Mouse (Mus musculus) neural tube, embryonic 12.5 days (tissue): ENCODE measurements around the gene Phf8. TPM values are rescaled to one million over a fixed set of nuclear protein-coding genes. Genes with fewer than 3 reads are reported as not detected.

Experiments
- ATAC-seq: fragments of 200-750 bp; cut with Nextera tagmentation; 2 replicates; pipeline ENCODE4 v1.8.0; 2017; ENCODE audit warnings: low read depth, mild to moderate bottlenecking, moderate TSS enrichment, moderate library complexity; ENCODE audit not compliant: low FRiP score
- H3K27ac ChIP-seq: fragments of 300-500 bp; sonication (generic); 2 replicates; pipeline ENCODE4 v1.5.1; 2016
- H3K27me3 ChIP-seq: fragments of 300-500 bp; sonication (generic); replicated peaks from 2 replicates; pipeline ENCODE4 v1.6.1; 2016; ENCODE audit warnings: mild to moderate bottlenecking
- H3K36me3 ChIP-seq: fragments of 300-500 bp; sonication (generic); 2 replicates; pipeline ENCODE4 v1.6.1; 2016; ENCODE audit warnings: mild to moderate bottlenecking
- H3K4me1 ChIP-seq: fragments of 300-500 bp; sonication (generic); 2 replicates; pipeline ENCODE4 v1.6.1; 2016
- H3K4me2 ChIP-seq: fragments of 300-500 bp; sonication (generic); replicated peaks from 2 replicates; pipeline ENCODE4 v1.6.1; 2016; ENCODE audit warnings: mild to moderate bottlenecking
- H3K4me3 ChIP-seq: fragments of 300-500 bp; sonication (generic); 2 replicates; pipeline ENCODE4 v1.5.1; 2016
- H3K9ac ChIP-seq: fragments of 300-500 bp; sonication (generic); 2 replicates; pipeline ENCODE4 v1.6.1; 2016; ENCODE audit warnings: mild to moderate bottlenecking
- H3K9me3 ChIP-seq: fragments of 300-500 bp; sonication (generic); 2 replicates; pipeline ENCODE4 v1.6.1; 2016; ENCODE audit warnings: mild to moderate bottlenecking
- WGBS: fragments of 180-500 bp; shearing (Covaris S2); methylation state at CpG from one replicate; pipeline ENCODE4 v1.1.7; 2016; 5-methylcytosine and 5-hydroxymethylcytosine counted together
- polyA plus RNA-seq: library from polyadenylated mRNA; unstranded; fragments of >200 nt; fragmentation: Nextera tagmentation; extraction: Ambion mirVana; gene quantifications from 2 replicates; pipeline ENCODE4 v1.2.1, GENCODE M21; 2016

Gene Phf8
- polyA plus RNA-seq, 1 experiment from 2014 or later, result 25.1 TPM

GRCm38 (mm10) chrX:151575166-151575565, 54.7 kb downstream of the Phf8 start:
- WGBS, result 94% methylated on average over 1 of the region's 1 CpGs
- H3K4me2 ChIP-seq, result no peak overlapping the region

GRCm38 (mm10) chrX:151643386-151643785, 122.9 kb downstream of the Phf8 start:
- no peaks in the 10 kb centered on the region for H3K27me3 ChIP-seq
- no peak overlapping the region for H3K27ac ChIP-seq
- no peak for ATAC-seq
- H3K4me3 ChIP-seq, result no peak overlapping the region
- WGBS, result 70% methylated on average over 2 of the region's 2 CpGs
- no peaks in the 10 kb centered on the region for H3K36me3 ChIP-seq
- H3K4me2 ChIP-seq, result no peak overlapping the region
- H3K9ac ChIP-seq, result no peak overlapping the region
- no peaks in the 10 kb centered on the region for H3K4me1 ChIP-seq
- H3K9me3 ChIP-seq, result no peaks in the 10 kb centered on the region

More at GRCm38 (mm10) chrX:151575166-151575565, 54.7 kb downstream of the Phf8 start:
- no peak overlapping the region for H3K27ac ChIP-seq
- H3K9me3 ChIP-seq, result no peaks in the 10 kb centered on the region
- H3K27me3 ChIP-seq, result no peaks in the 10 kb centered on the region
- no peaks in the 10 kb centered on the region for H3K4me1 ChIP-seq
- H3K4me3 ChIP-seq, result no peak overlapping the region
- no peak overlapping the region for H3K9ac ChIP-seq
- ATAC-seq, result no peak
- H3K36me3 ChIP-seq, result peaks cover 11% of the 10 kb centered on the region; the same call in 1 of the 2 replicates

- no peaks in the 10 kb centered on the region for H3K36me3 ChIP-seq
- H3K27me3 ChIP-seq, result no peaks in the 10 kb centered on the region
- H3K4me2 ChIP-seq, result no peak overlapping the region
- H3K9me3 ChIP-seq, result no peaks in the 10 kb centered on the region
- no peak for ATAC-seq
- H3K27ac ChIP-seq, result no peak overlapping the region
- 77% methylated on average over 2 of the region's 2 CpGs for WGBS
- H3K9ac ChIP-seq, result no peak overlapping the region
- no peak overlapping the region for H3K4me3 ChIP-seq
- H3K4me1 ChIP-seq, result no peaks in the 10 kb centered on the region
Measured at GRCm38 (mm10) chrX:151653744-151654143, 133.3 kb downstream of the Phf8 start.

- Histone ChIP-seq H3K4me1 (no peaks in the 10 kb centered on the region), H3K9ac (no peak overlapping the region), H3K9me3 (no peaks in the 10 kb centered on the region), H3K4me3 (no peak overlapping the region), H3K4me2 (no peak overlapping the region), H3K27ac (no peak overlapping the region), H3K36me3 (no peaks in the 10 kb centered on the region), H3K27me3 (no peaks in the 10 kb centered on the region)
- no peak for ATAC-seq
- WGBS, result 89% methylated on average over 5 of the region's 5 CpGs
Measured at GRCm38 (mm10) chrX:151674492-151675171, 154.2 kb downstream of the Phf8 start.

Other genes starting within 250 kb of the Phf8 start
- gene Fam120c, start 176.5 kb upstream of the Phf8 start, polyA plus RNA-seq, result 3.4 and 3.7 TPM in 2 replicates